Mouse (Mus musculus) midbrain, embryonic 10.5 days (tissue): ENCODE measurements at regions not wholly inside any gene's neighbourhood (a gene's known extent, or its start where the extent isn't known, plus 50 kb on each side); places are given as distances from the start of the nearest gene placed in this dataset.
A peak's percentile ranks its signal among the peaks of the same experiment; 100 is the strongest.

Experiments
- DNase-seq: peaks from one replicate; pipeline ENCODE4 v3.0.0-alpha.2; 2017; ENCODE audit warnings: low spot score
- H3K27ac ChIP-seq: fragments of 300-500 bp; sonication (generic); replicated peaks from 2 replicates; pipeline ENCODE4 v1.5.1; 2016; ENCODE audit warnings: mild to moderate bottlenecking
- H3K27me3 ChIP-seq: fragments of 300-500 bp; sonication (generic); 2 replicates; pipeline ENCODE4 v1.6.1; 2016; ENCODE audit warnings: low read depth, mild to moderate bottlenecking; ENCODE audit not compliant: poor library complexity, severe bottlenecking
- H3K36me3 ChIP-seq: fragments of 300-500 bp; sonication (generic); 2 replicates; pipeline ENCODE4 v1.6.1; 2016; ENCODE audit warnings: mild to moderate bottlenecking, moderate library complexity
- H3K4me1 ChIP-seq: fragments of 300-500 bp; sonication (generic); 2 replicates; pipeline ENCODE4 v1.6.1; 2016
- H3K4me3 ChIP-seq: fragments of 300-500 bp; sonication (generic); 2 replicates; pipeline ENCODE4 v1.5.1; 2016; ENCODE audit warnings: mild to moderate bottlenecking, moderate library complexity
- H3K9me3 ChIP-seq: fragments of 300-500 bp; sonication (generic); replicated peaks from 2 replicates; pipeline ENCODE4 v1.6.1; 2016; ENCODE audit warnings: mild to moderate bottlenecking
- WGBS: fragments of 180-500 bp; shearing (Covaris S2); methylation state at CpG from one replicate; pipeline ENCODE4 v1.1.7; 2016; 5-methylcytosine and 5-hydroxymethylcytosine counted together

DNA sequence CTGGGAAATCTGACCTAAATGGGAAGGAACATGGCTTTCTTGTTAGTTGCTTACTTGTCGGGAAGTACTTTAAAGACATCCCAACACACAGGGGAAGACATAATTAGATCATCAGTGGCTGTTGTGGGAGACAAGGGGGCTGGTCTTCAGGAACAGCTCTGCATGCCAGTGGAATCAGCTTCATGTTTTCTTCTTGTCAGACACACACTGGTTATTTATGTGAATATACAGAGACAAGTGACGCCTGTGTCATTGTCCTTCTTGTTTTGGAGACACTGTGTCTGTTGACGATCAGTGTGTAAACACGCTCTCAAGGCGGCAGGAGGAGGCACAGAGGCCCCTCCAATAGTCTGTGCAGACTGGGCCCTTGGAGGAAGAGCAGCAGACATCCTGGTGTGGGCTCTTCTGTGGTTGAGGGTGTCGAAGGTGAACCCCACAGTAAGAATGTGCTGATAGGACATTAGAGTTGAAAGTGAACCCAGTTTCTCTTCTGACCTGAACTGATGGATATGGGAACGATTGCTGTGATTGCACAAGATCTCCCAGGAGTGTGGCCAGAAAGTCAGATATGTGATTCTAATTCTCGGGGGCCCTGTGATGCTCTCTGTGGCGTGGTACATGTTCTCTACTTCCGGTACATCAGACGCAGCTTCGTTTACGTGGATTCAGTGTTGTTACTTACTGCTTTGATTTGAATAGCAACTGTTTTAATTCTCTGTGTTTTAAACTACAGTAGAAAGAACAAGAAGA lies 151.9 kb upstream of the Gm5148 start:
- no peak for DNase-seq
- Histone ChIP-seq H3K36me3 (no peaks in the 10 kb centered on the region), H3K27me3 (peaks cover 9% of the 10 kb centered on the region; the same call in 1 of the 2 replicates), H3K4me3 (no peak overlapping the region), H3K27ac (0 out of 2 replicates have a peak overlapping the region, but pooled peaks have one; percentile 14), H3K9me3 (no peaks in the 10 kb centered on the region), H3K4me1 (peaks cover 14% of the 10 kb centered on the region)
- WGBS = 87% methylated on average over 13 of the region's 13 CpGs

DNA sequence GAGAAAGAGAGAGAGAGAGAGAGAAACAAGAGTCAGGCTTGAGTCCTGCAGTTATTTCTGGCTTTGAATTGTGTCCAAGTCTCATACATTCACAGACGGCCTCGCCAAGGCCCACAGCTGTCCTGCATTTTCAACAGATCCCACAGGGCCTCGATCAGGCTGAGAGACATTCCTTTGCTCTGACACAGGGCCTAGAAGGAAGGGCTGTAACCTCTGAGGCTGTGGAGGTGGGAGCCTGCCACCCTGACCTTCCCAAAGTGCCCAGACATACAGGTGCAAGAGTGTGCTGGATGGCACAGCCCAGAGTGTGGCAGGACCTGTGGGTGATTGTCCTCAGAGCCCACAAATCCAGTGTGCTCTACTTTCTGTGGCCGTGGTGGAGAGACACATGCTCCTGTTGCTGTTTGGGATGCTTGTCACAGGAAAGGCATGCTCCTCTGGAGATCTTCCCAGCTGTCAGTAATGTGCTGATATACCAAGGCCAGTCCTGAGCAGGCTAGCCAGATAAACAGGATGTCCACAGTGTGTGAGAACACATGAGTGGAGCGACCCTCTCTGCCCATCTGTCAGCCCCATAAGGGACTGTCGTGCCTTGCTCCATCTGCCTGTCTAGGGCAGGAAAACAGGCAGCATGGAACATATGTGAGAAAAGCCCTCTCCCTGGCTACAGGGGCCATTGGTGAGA lies 151.2 kb upstream of the Gm5148 start:
- Histone ChIP-seq H3K4me3 (no peak overlapping the region), H3K27ac (0 out of 2 replicates have a peak overlapping the region, but pooled peaks have one; percentile 38), H3K9me3 (no peaks in the 10 kb centered on the region), H3K36me3 (no peaks in the 10 kb centered on the region), H3K4me1 (peaks cover 14% of the 10 kb centered on the region), H3K27me3 (peaks cover 9% of the 10 kb centered on the region; the same call in 1 of the 2 replicates)
- DNase-seq = no peak
- 64% methylated on average over 6 of the region's 6 CpGs for WGBS

DNA sequence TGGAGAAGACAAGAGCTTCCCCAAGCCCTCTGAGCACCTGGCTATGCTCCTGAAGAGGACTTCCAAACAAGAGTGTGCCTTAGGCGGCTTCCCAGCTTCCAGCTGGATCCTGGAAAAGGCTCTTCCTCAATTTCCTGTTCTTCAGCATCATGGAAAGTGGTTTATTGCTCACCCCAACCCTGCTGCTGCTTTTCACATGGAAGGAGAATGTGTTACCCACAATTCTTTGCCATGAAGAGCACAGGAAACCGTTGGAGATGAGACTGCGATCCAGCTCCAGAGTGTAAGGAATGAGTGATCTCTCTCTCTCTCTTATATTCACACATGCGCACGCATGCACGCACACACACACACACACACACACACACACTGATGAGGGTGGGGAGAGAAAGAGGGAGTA lies 150.6 kb upstream of the Gm5148 start:
- Histone ChIP-seq H3K36me3 (no peaks in the 10 kb centered on the region), H3K27me3 (peaks cover 9% of the 10 kb centered on the region; the same call in 1 of the 2 replicates), H3K4me3 (no peak overlapping the region), H3K4me1 (peaks cover 14% of the 10 kb centered on the region), H3K27ac (0 out of 2 replicates have a peak overlapping the region, but pooled peaks have one; percentile 38), H3K9me3 (no peaks in the 10 kb centered on the region)
- WGBS = 89% methylated on average over 6 of the region's 6 CpGs
- DNase-seq = no peak

DNA sequence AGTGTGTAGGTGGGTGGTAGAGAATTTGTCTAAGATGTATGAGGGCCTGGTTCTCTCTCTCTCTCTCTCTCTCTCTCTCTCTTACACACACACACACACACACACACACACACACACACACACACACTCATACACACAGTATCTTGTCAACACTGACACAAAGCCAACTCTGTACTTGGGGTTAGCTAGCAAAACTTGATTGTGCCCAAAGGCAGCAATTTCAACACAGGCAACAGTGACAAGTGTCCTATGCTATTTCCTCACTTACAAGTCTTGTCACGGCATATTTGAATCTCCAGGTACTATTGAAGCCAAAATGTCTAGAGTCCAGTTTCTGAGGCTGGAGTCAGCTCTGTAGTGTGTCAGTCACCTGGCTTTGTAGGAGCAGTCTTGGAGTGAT lies 150.1 kb upstream of the Gm5148 start:
- WGBS = 92% methylated on average over 1 of the region's 1 CpGs
- H3K36me3 ChIP-seq = no peaks in the 10 kb centered on the region
- peaks cover 9% of the 10 kb centered on the region; the same call in 1 of the 2 replicates for H3K27me3 ChIP-seq
- H3K4me1 ChIP-seq = peaks cover 14% of the 10 kb centered on the region
- no peak overlapping the region for H3K4me3 ChIP-seq
- no peak for DNase-seq
- H3K27ac ChIP-seq = no peak overlapping the region
- no peaks in the 10 kb centered on the region for H3K9me3 ChIP-seq

DNA sequence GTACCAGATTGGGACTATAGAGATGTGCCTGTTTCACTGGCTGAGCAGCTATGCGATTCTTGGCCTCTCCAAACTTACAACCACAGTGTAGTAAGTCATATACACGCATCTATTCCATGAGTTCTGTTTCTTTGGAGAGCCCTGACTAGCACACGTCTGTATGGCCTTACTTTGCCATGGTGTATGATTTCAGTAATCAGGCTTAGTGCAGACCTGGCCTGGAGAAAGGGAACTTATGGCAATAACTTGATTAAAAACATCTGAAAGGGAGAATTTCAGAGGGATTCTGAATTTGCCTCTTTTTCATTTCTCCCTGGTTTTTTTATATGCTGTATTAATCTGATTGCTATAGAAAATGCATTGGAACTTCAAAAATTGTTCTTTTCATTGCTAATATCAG lies 148.0 kb upstream of the Gm5148 start:
- Histone ChIP-seq H3K27me3 (peaks cover 9% of the 10 kb centered on the region; the same call in 1 of the 2 replicates), H3K4me3 (no peak overlapping the region), H3K36me3 (no peaks in the 10 kb centered on the region), H3K27ac (no peak overlapping the region), H3K4me1 (peaks cover 9% of the 10 kb centered on the region), H3K9me3 (no peaks in the 10 kb centered on the region)
- no peak for DNase-seq
- WGBS = 86% methylated on average over 3 of the region's 3 CpGs

DNA sequence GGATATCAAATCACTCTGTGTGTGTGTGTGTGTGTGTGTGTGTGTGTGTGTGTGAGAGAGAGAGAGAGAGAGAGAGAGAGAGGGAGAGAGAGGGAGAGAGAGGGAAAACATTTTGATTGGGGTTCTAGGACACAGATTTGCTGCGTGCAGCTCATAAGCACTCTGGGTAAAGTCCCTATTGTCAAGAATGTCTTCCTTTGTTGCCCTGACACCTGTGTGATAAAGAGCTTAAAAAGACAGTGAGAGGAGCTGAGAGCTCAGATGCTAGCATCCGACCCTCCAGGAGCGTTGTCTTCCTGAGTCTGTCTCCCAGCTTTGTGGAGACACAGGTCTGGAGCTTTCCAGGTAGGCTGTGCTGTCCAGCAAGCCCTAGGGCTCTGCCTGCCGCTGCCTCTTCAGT lies 146.8 kb upstream of the Gm5148 start:
- Histone ChIP-seq H3K4me3 (no peak overlapping the region), H3K27me3 (peaks cover 9% of the 10 kb centered on the region; the same call in 1 of the 2 replicates), H3K9me3 (no peaks in the 10 kb centered on the region), H3K36me3 (no peaks in the 10 kb centered on the region), H3K4me1 (peaks cover 8% of the 10 kb centered on the region), H3K27ac (no peak overlapping the region)
- DNase-seq = no peak
- WGBS = 69% methylated on average over 4 of the region's 4 CpGs

DNA sequence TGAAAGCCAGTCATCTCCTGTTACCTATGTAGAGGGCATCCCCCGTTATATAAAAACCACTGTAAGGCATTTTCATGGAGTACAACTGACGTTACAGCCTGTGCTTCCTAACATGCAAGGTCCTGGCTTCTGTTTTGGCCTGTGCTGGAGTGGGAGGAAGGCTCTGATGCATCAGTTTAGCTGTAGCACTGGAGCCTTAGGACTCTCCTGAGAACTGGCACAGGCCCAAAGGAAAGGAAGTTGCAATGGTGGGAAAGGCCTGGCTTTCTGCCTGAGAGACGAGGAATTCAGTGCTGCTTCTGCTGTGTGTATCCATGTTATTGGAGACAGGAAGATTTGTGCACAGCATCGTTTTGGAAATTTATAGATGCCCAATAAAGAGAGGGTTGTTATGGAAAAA lies 144.2 kb upstream of the Gm5148 start:
- DNase-seq = no peak
- no peak overlapping the region for H3K4me3 ChIP-seq
- peaks cover under 1% of the 10 kb centered on the region; the same call in 1 of the 2 replicates for H3K27me3 ChIP-seq
- 91% methylated on average over 4 of the region's 4 CpGs for WGBS
- no peaks in the 10 kb centered on the region for H3K4me1 ChIP-seq
- H3K27ac ChIP-seq = no peak overlapping the region
- no peaks in the 10 kb centered on the region for H3K9me3 ChIP-seq
- no peaks in the 10 kb centered on the region for H3K36me3 ChIP-seq

DNA sequence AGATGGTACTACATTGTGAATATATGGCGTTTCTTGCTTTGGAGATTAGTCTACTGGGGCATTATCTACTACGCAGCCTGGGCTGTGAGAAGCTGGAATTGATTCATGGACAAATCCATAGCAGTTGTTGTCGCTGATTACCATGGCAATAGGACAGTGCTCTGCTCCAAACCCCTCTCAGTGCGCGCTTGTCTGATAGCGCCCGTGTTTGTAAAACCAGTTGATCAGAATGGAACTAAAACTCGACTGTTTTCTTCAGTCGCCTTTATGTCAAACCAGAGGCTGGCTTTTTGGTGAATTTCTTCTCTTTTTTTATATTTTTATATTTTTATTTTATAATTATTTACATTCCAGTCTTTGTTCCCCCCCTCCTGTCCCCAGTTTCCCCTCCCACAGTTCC lies 138.5 kb upstream of the Gm5148 start:
- Histone ChIP-seq H3K36me3 (no peaks in the 10 kb centered on the region), H3K27ac (no peak overlapping the region), H3K9me3 (no peaks in the 10 kb centered on the region), H3K27me3 (no peaks in the 10 kb centered on the region), H3K4me1 (no peaks in the 10 kb centered on the region), H3K4me3 (no peak overlapping the region)
- no peak for DNase-seq
- WGBS = 87% methylated on average over 9 of the region's 9 CpGs

DNA sequence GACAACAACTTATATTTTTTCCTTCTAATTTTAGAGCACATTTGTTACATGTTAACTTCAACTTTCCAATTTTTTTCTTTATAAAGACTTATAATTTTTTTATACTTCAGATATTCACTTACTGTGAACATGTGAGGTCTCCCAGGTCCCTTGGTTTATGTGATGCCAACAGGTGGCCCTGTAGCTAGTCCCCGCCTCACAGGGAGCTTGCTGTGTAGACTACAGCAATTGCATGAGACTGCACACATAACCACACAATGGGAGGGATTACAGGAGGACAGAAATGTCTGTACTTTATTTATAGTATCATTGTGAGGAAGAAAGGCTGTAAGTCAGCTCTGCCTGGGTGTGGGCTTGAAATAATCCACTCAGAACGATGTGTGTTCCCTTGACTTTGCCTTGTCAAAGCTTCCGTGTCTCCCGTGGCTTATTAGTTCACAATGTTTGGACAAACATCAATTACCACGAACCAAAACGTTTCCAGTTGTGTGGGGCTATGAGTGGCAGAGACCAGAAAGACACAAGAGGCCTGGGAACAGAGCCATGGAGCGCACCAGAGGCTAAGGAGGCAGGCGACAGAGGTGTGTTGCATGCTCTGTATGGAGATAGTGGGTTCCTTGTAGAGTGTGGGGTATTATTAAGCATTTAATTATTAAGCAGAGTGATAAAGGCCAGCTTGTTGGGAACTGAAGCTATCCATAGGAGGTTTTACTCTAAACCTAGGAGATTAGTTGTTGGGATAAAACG lies 136.6 kb upstream of the Gm5148 start:
- Histone ChIP-seq H3K4me1 (no peaks in the 10 kb centered on the region), H3K36me3 (no peaks in the 10 kb centered on the region), H3K4me3 (no peak overlapping the region), H3K9me3 (no peaks in the 10 kb centered on the region), H3K27me3 (no peaks in the 10 kb centered on the region), H3K27ac (no peak overlapping the region)
- no peak for DNase-seq
- 82% methylated on average over 9 of the region's 9 CpGs for WGBS

DNA sequence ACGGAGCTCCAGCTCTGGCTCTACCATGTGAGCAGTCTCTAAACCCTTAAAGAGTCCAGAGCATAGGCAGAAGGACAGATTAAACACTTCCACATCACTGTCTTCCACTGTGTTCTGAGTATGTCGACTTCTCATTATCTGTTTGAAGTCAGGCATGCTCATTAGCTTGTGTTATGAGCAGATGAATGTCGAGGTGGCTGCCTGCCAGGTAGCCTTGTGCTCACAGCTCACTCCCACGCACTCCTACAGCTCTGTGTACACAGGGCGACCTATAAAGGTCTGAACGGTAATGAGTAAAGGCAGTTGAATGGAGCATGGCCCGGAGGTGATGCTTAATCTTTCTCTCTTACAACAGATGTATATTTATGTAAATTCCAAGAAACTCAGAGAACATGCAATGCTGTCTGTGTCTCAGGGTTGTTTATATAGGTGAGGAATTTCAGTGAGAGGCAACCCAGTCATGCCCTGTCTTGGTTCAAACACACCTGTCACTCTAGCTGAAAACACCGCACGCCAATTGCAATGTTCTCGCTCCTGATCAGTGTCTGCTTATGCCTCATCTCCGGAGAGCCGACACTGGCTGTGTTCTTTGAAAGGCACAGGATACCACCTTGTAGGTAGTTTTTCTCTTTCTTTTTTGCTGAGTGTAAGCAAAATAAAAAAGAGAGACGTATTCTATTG lies 135.9 kb upstream of the Gm5148 start:
- WGBS = 79% methylated on average over 13 of the region's 13 CpGs
- no peaks in the 10 kb centered on the region for H3K27me3 ChIP-seq
- DNase-seq = no peak
- H3K4me3 ChIP-seq = no peak overlapping the region
- no peaks in the 10 kb centered on the region for H3K4me1 ChIP-seq
- H3K27ac ChIP-seq = no peak overlapping the region
- H3K9me3 ChIP-seq = no peaks in the 10 kb centered on the region
- H3K36me3 ChIP-seq = no peaks in the 10 kb centered on the region

DNA sequence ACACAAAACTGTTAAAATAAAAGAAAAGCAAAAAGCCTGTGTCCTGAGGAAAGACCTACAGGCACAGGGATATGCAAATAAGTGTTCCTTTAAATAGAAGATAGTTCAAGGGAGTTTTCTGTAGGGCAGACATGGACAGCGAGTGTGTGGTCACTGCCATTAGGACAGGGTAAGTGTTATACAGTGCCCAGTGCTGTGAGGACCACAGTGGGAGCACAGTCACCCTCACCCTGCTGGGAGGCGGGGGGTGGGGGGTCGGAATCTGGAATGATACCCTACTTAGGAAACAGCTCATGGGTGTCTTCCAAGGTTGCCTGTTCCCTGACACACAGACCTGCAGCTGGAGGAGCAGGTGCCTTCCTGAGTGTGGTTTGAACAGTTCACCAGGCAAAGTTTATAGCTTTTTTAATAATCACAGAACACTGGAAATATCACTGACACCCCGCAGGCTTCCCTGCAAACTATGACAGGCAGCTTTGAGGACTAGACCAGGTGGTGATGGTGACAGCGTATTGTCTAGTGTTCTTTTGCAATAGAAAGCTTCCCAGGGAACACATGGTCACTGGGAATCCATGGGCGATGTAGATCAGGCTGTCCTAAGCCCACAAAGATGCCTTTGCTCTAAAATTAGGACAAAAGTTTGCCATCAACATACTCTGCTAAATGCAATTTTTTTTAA lies 134.5 kb upstream of the Gm5148 start:
- peak; percentile 7 for DNase-seq
- no peaks in the 10 kb centered on the region for H3K9me3 ChIP-seq
- no peaks in the 10 kb centered on the region for H3K4me1 ChIP-seq
- H3K4me3 ChIP-seq = no peak overlapping the region
- no peak overlapping the region for H3K27ac ChIP-seq
- WGBS = 88% methylated on average over 6 of the region's 6 CpGs
- H3K27me3 ChIP-seq = no peaks in the 10 kb centered on the region
- H3K36me3 ChIP-seq = no peaks in the 10 kb centered on the region
